Mouse (Mus musculus) testis, adult 10 weeks (tissue): ENCODE data around the gene Prelp. TPM values are rescaled to one million over a fixed set of nuclear protein-coding genes. Genes with fewer than 3 reads are reported as not detected.

ENCODE experiments used
- polyA plus RNA-seq: library from polyadenylated mRNA; stranded (reverse); fragments of 350-450 nt; fragmentation: Illumina TruSeq; extraction: RNeasy Lipid Tissue Mini Kit (QIAGEN cat#74804); gene quantifications from one replicate; pipeline ENCODE4 v1.2.3, GENCODE M21; 2014; ENCODE audit warnings: low read depth, low replicate concordance

Prelp gene
- 1.7 TPM for polyA plus RNA-seq

GRCm38 (mm10) chr1:133921304-133921751 lies at the start of gene Prelp:
Prelp (minus strand) TSS chr1:133921414.

DNA sequence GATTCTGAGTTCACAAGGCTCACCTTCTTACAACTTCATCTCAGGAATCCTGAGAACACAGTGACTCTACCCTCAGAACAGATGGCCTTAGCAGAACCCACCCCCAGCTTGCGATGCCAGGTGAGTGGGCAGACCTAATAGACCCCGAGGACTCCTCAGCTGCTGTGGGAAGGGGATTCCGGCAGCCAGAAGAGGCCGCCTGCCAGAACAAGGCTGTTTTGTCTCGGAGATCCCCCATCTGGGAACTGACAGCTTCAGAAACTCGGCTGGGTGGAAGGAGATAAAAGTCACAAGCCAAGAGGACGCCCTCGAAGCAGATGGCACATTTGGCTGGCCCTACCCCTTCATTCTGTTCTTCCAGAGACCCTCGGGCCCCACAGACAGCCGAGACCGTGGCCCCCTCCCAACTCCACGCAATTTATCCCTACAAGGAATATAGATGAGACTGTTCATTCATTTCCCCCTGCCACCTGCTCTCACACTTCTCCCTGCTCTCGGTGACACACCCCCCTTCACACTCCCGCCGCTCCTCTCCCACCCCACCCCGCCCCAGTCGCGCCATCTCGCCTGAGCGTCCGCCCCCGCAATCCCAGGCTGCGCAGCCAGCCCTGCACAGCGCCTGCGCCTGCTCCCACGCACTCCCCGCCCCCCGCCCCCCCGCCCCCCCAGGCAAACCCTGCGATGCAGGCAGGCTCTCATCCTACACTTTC lies 13.1 kb downstream of the Prelp start, which contains the start of gene Optc:
Optc (minus strand) TSS at position 51 of the 710 bp plus-strand sequence.

Other genes starting within 250 kb of the Prelp start
- gene Lax1, start 231.3 kb downstream of the Prelp start, polyA plus RNA-seq, result 0.17 TPM
- 36.6 TPM for gene Atp2b4, start 120.4 kb downstream of the Prelp start, polyA plus RNA-seq
- 0.22 TPM for gene Optc, start 13.4 kb downstream of the Prelp start, polyA plus RNA-seq
- 1.7 TPM for gene Fmod, start 115.8 kb upstream of the Prelp start, polyA plus RNA-seq
- gene Btg2, start 157.7 kb upstream of the Prelp start, polyA plus RNA-seq, result 1.2 TPM
- 0.45 TPM for gene Chit1, start 189.8 kb upstream of the Prelp start, polyA plus RNA-seq